Mouse (Mus musculus) kidney, postnatal 14 days (tissue): ENCODE measurements around the gene Otc.

ENCODE experiments used
- DNase-seq: peaks from one replicate; pipeline ENCODE4 v3.0.0; 2022; ENCODE audit warnings: mixed read lengths

Otc gene

GRCm38 (mm10) chrX:10251852-10252504 is at the start of gene Otc:
Gene Otc (plus strand): TSS chrX:10252305.
- DNase-seq, result no peak

GRCm38 (mm10) chrX:10205937-10206336 is 46.2 kb upstream of the Otc start:
- no peak for DNase-seq

GRCm38 (mm10) chrX:10215972-10216371 is 36.1 kb upstream of the Otc start:
- DNase-seq, result peak; percentile 48

- peak; percentile 94 for DNase-seq
Observed at GRCm38 (mm10) chrX:10216410-10216949, 35.6 kb upstream of the Otc start, which contains the start of gene Rpgr. Gene Rpgr (minus strand): TSS chrX:10216920.

- DNase-seq, result no peak
Observed at GRCm38 (mm10) chrX:10219281-10219680, 32.8 kb upstream of the Otc start.

GRCm38 (mm10) chrX:10233051-10233450 is 19.1 kb upstream of the Otc start:
- peak; percentile 3 for DNase-seq

- DNase-seq, result no peak
Observed at GRCm38 (mm10) chrX:10234617-10235016, 17.5 kb upstream of the Otc start.

GRCm38 (mm10) chrX:10239515-10239914 is 12.6 kb upstream of the Otc start:
- no peak for DNase-seq

GRCm38 (mm10) chrX:10243916-10244315 is 8.2 kb upstream of the Otc start:
- no peak for DNase-seq

GRCm38 (mm10) chrX:10251357-10251756 is 748 bp upstream of the Otc start:
- no peak for DNase-seq

- DNase-seq, result no peak
Observed at GRCm38 (mm10) chrX:10257774-10258173, 5.7 kb downstream of the Otc start.

GRCm38 (mm10) chrX:10258260-10258659 is 6.2 kb downstream of the Otc start:
- DNase-seq, result no peak

GRCm38 (mm10) chrX:10268308-10268707 is 16.2 kb downstream of the Otc start:
- DNase-seq, result no peak

GRCm38 (mm10) chrX:10268761-10269437 is 16.8 kb downstream of the Otc start:
- no peak for DNase-seq

- no peak for DNase-seq
Observed at GRCm38 (mm10) chrX:10297341-10297740, 45.2 kb downstream of the Otc start.

- DNase-seq, result no peak
Observed at GRCm38 (mm10) chrX:10318176-10318575, 66.1 kb downstream of the Otc start.

- no peak for DNase-seq
Observed at GRCm38 (mm10) chrX:10330246-10330645, 78.1 kb downstream of the Otc start.

- no peak for DNase-seq
Observed at GRCm38 (mm10) chrX:10331749-10332148, 79.6 kb downstream of the Otc start.

- DNase-seq, result no peak
Observed at GRCm38 (mm10) chrX:10336816-10337215, 84.7 kb downstream of the Otc start.

- no peak for DNase-seq
Observed at GRCm38 (mm10) chrX:10355867-10356266, 103.8 kb downstream of the Otc start.
